Mouse (Mus musculus) inflammation-experienced regulatory T-cells (primary cell): ENCODE data around the gene Preb. TPM values are rescaled to one million over a fixed set of nuclear protein-coding genes. Genes with fewer than 3 reads are reported as not detected.

ENCODE experiments used
- polyA plus RNA-seq, 2 experiments: library from polyadenylated mRNA; unstranded; fragments of 100-300 nt; shearing (Covaris generic); gene quantifications; one replicate each; pipeline ENCODE4 v1.2.1; 2017

Gene Preb
- 100 to 1,000 TPM; 191 to 210 TPM for polyA plus RNA-seq

GRCm38 (mm10) chr5:30959966-30960501, at the start of gene Preb:
Preb (minus strand) TSS chr5:30960361.

GRCm38 (mm10) chr5:30968416-30968815, 8.3 kb upstream of the Preb start, which contains the start of gene Tcf23:
Tcf23 (plus strand) TSS chr5:30968662.

GRCm38 (mm10) chr5:30944956-30945781, 15.0 kb downstream of the Preb start, which contains the start of gene Cgref1:
Cgref1 (minus strand) TSS chr5:30945591.

GRCm38 (mm10) chr5:30921256-30922033, 38.7 kb downstream of the Preb start, which contains the start of gene Khk:
Khk (plus strand) TSS chr5:30921431.

GRCm38 (mm10) chr5:30913060-30913841, 46.9 kb downstream of the Preb start, which contains the start of gene Emilin1:
Emilin1 (plus strand) TSS chr5:30913402.

GRCm38 (mm10) chr5:30907413-30908059, 52.6 kb downstream of the Preb start, which contains the start of gene Ost4:
Ost4 (minus strand) TSS chr5:30907788.

Other genes with a start within 250 kb of the Preb start
- gene Dpysl5, start 248.8 kb downstream of the Preb start, polyA plus RNA-seq = under 1 TPM in 1 of 2 experiments, not detected in 1; 0.86 TPM
- 10 to 100 TPM in 1 of 2 experiments, 1 to 10 TPM in 1; 6.2 to 12.6 TPM for gene Mapre3, start 145.7 kb downstream of the Preb start, polyA plus RNA-seq
- gene Tmem214, start 92.3 kb downstream of the Preb start, polyA plus RNA-seq = 10 to 100 TPM; 57.3 to 93.7 TPM
- gene Agbl5, start 71.7 kb downstream of the Preb start, polyA plus RNA-seq = 10 to 100 TPM; 12.0 to 16.1 TPM
- 100 to 1,000 TPM; 284 to 306 TPM for gene Ost4, start 52.6 kb downstream of the Preb start, polyA plus RNA-seq
- 1 to 10 TPM; 1.4 to 5.3 TPM for gene Emilin1, start 47.0 kb downstream of the Preb start, polyA plus RNA-seq
- 10 to 100 TPM; 18.1 to 36.3 TPM for gene Khk, start 38.9 kb downstream of the Preb start, polyA plus RNA-seq
- gene Cgref1, start 14.8 kb downstream of the Preb start, polyA plus RNA-seq = under 1 TPM in 1 of 2 experiments, not detected in 1; 0.22 TPM
- not detected for gene Tcf23, start 8.3 kb upstream of the Preb start, polyA plus RNA-seq
- gene Atraid, start 88.0 kb upstream of the Preb start, polyA plus RNA-seq = 100 to 1,000 TPM in 1 of 2 experiments, 10 to 100 TPM in 1; 82.7 to 103 TPM
- 10 to 100 TPM in 1 of 2 experiments, 1 to 10 TPM in 1; 7.0 to 10.5 TPM for gene Slc5a6, start 88.6 kb upstream of the Preb start, polyA plus RNA-seq
- 10 to 100 TPM; 21.6 to 30.3 TPM for gene Cad, start 94.4 kb upstream of the Preb start, polyA plus RNA-seq
- gene Dnajc5g, start 145.9 kb upstream of the Preb start, polyA plus RNA-seq = not detected
- gene Slc30a3, start 147.9 kb upstream of the Preb start, polyA plus RNA-seq = 1 to 10 TPM in 1 of 2 experiments, under 1 TPM in 1; 0.29 to 2.5 TPM
- gene Trim54, start 156.4 kb upstream of the Preb start, polyA plus RNA-seq = not detected
- not detected for gene Ucn, start 178.5 kb upstream of the Preb start, polyA plus RNA-seq
- 10 to 100 TPM; 38.8 to 51.5 TPM for gene Mpv17, start 193.9 kb upstream of the Preb start, polyA plus RNA-seq
- 1 to 10 TPM; 1.7 to 2.4 TPM for gene Gm29609, start 219.6 kb upstream of the Preb start, polyA plus RNA-seq
- gene Gtf3c2, start 219.8 kb upstream of the Preb start, polyA plus RNA-seq = 10 to 100 TPM; 73.6 to 89.2 TPM
- 100 to 1,000 TPM; 120 to 152 TPM for gene Snx17, start 232.9 kb upstream of the Preb start, polyA plus RNA-seq
- 10 to 100 TPM; 71.7 to 76.4 TPM for gene Eif2b4, start 233.1 kb upstream of the Preb start, polyA plus RNA-seq
- 10 to 100 TPM; 25.1 to 30.7 TPM for gene Zfp513, start 241.9 kb upstream of the Preb start, polyA plus RNA-seq